Mouse (Mus musculus) spleen, postnatal 4 days (tissue): ENCODE data around the gene Klrb1c.
"Not testable (repeated sequence)": the region's sequence is repeated elsewhere in the genome, so short reads cannot be mapped to it uniquely, and the experiment has no call there.

Experiments used
- DNase-seq, 2 experiments: peaks; one replicate each; pipeline ENCODE4 v3.0.0; 2022; ENCODE audit warnings: low spot score in 2 of 2

Klrb1c gene

DNA sequence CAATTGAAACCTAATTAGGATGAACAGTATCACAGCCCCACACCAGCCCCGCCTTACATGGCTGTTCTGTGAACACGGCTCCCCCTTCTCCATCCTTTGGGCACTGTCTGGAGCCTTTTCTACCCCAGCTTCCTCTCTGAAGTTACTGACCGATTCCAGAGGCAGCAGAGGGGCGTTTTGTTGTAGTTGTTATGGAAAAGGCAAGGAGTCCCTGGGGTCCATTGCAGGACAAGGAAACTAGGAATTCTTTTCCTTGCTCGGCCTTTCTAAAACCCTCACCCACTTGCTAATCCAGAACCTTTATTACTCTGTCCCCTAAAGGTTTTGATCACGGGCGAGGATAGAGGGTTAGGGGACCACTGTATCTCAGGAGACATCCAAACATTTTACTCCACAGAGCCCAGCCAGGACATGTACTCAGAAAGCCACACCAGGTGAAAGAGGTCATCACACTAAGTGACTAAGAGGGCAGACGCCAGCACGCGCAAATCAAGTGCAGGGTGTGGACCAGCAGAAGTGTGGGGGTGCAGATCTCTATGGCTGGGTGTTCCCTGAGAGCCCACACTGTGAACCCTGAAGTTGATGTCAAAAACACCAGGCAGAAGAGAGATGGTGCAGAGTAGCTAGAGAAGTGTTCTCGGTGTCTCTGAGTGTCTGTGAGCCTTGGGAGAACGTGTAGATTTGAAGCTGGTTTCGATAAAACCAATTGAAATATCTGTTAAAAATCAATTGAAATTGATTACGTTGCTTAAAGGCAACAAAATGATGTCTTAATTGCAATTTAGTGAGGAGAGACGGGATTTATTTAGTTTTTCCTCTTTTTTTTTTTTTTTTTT is 9.1 kb upstream of the Klrb1c start:
- DNase-seq: no peak

DNA sequence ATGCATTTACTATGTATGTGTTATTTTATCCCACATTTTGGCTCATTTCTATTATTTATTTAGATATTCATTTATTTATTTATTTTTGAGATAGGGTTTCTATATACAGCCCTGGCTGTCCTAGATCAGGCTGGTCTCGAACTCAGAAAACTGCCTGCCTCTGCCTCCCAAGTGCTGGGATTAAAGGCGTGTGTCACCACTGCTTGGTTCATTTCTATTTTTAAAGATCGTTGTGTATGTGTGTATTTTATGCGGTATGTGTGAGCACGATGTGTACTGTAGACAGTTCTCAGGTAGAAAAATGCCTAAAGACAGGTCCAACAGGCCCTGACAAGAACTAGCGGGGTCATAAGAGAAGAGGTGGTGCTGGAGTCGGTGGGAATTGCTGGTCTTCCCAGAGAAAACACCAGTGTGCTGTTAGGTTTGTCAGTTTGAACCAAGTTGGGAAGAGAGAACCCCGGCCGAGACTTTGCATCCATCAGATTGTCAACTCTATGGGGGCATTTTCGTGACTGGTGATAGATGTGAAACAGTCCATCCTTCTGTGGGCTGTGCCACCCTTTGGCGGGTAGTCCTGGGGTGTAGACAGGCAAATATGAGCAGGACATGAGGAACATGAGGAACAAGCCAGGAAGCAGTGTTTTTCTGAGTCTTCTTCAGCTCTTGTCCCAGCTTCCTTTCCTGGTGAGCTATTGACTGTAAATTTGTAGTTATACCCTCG is 8.3 kb upstream of the Klrb1c start:
- DNase-seq: no peak

DNA sequence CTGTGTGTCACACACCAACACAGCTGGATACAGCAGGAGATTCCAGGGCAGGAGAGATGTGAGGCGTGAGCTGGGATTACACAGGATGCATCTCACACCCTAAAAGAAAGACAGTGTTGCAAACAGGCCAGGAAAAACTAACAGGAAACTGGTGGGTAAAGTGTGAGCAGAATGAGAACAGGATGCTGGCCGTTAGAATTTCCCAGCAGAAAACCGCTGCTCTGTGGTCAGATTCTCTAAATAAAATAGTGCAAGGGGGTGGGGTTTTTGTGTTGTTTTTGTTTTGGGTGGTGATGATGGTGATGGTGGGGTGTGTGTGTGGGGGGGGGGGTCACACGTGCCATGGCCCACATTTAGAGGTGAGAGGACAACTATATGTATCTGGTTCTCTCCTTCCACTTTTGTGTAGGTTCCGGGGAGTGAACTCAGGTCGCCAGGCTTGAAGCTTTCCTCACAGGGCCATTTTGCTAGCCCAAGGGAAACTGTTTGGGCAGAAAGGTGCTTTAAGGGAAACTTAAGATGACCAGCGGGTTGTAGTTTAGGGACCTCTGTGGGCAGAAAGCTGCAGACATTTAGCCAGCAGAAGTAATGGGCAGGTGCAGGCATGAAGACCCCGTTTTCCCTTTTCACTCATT is 7.4 kb upstream of the Klrb1c start:
- no peak for DNase-seq

DNA sequence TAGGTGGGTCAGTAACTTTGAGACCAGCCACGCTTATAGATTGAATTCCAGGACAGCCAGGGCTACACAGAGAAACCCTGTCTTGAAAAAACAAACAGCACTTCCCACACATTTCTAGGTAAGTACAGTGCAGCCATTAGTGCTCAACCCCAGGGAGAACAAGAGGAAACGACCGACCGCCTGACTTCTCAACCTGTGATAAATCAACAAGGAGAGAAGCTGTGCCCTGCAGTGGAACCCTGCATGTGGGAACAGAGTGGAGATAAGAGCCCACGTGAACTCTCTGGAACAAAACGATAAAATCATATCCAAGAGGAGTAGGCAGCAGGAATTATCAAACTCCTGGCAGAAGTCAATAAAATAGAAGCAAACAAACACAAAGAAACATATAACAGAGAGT is 4.7 kb upstream of the Klrb1c start:
- DNase-seq: no peak

DNA sequence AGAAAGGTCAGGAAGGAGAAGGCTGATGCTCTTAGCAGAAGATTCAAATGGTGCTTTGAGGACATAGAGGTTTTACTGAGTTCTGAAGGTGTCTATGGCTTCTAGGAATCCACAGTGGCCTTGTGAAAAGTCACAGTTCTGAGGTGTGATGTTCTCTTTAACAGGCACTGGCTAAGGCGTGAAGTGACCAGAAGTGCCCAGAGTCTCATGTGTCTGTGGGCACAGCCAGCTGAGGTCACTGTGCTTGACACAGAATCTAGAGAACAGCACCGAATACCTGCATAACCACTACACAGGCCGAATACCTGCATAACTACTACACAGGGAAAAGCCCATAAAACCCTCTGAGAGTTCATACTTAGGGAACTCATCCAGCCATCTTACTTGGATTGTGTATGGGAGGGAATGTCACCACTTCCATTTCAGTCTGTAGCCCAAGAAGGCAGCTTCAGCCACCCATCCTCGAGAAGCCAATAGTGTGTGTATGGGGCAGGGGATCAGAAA is 1.5 kb upstream of the Klrb1c start:
- not testable (repeated sequence) for DNase-seq

DNA sequence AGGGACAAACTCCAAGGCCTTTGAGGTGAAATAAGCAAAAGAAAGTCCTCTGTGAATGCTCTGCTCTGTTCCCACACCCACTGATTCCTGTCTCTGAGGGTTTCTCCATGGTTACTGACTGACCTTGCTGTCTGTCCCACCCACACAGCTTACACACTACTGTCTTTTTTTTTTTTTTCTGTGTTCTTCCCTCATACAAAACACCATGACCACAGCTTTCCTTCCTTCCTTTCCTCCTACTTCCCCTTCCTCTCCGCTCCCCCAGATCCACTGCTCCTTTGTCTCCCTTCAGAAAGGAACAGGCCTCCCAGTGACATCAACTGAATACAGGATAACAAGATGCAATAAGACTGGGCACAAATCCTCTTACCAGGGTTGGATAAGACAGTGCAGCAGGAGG is 498 bp downstream of the Klrb1c start:
- no peak for DNase-seq

DNA sequence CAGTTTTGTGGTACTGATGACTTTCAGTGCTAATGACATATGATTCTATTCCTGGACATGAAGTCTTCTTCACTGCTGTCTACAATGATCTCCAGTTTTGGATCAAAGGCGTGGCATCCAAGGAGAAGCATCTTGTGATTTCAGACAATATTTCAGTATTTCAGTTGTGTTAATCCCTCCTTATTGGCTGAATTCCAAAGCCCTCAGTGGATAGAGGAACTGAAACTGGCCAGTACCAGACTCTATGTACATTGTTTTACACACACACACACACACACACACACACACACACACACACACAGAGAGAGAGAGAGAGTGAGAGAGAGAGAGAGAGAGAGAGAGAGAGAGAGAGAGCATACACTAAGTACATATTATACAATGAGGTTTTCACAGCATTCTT is 2.6 kb downstream of the Klrb1c start:
- DNase-seq: not testable (repeated sequence)

DNA sequence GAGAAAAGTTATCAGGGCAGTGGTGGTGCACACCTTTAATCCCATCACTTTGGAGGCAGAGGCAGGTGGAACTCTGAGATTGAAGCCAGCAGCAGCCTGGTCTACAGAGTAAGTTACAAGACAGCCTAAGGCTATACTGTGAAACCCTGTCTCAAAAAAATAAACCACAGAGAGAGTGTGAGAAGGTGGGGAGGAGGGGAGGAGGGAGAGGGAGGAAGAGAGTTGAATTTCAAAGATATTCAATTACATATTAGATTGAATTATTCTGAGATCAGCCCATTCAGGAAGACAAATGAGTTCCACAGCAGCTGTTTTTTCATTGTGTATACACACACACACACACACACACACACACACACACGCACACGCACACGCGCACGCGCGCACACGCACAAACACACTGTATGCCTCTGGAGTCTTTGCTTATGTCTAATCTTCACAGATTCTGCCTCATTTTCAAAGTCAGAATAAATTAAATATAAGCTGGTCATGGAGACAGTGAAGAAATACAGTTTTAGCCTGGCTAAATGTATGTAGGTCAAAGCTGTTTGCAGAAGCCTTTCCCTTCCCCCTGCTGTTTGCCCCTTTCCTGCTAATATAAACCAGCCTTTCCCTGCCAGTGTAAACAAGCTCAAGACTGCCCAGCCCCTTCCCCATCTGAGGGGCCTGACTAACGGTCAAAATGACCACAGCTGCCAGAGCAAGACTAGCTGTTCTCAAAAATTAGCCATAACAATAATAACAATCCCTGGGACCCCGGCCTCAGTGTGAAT is 19.3 kb downstream of the Klrb1c start:
- DNase-seq: no peak

DNA sequence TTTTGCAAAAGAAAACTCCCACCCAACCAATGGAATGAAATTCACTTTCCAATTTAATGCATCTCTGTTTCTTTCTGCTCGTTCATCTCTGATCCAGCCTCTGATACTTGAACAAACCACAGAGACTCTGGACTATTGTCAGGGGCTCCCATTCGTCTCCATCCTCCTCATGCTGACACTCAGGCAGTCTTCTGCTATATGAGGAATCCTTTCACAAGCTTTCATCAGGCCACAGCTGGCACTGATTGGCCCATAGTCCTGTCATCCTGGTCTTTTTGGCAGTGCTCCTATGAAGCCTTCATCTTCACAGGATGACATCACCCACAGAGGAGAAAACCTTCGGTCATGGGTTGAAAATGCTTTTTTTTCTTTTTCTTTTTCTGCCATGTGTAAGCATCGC is 21.0 kb downstream of the Klrb1c start:
- no peak for DNase-seq

DNA sequence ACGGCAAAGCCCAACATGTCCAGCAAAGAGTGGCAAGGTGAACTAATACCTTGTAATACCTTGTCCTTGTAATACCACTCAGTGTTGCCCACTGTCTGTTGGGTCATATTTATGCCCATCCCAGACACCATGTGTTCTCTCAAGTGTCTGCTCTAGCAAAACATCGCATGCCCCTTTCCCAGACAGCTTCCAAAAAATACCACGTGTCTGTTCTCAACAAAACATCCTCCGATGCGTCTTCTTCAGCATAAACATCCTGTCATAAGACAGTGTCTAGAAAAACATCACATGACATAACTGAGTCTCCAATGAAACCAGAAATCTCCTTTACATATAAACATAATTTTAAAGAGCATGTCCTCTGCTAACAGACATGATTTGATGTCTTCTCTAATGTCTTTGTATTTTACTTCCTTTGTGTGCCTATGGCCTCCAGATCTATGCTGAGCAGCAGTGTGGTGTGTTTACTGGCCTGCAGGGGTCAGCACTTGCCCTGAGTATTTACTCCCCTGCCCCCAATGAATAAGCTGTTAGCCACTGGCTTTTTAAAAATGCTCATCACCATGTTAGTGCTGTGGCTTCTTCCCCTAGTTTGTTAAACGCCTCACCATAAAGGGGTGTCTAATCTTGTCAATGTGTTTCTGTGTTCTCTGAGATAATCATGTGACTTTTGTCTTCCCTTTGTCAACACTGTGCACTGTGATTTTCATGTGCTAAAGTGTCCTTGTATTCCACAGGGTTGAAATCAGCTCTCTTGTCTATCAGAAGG is 22.3 kb downstream of the Klrb1c start:
- DNase-seq: not testable (repeated sequence)

DNA sequence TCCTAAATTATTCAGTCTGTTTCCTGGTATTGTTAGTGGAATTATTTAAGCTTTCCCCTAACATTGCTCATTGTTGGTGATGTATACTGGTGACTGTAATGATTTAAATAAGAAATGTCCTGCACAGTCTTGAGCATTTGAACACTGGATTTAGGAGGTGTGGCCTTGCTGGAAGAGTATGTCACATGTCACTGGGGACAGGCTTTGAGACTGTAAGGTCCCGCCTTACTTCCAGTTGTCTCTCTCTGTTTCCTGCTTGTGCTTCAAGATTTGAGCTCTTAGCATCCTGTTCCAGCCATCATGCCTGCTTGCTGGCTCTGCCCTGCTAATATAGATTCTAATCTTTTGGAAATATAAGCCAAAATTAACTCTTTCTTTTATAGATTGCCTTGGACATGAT is 23.8 kb downstream of the Klrb1c start:
- no peak for DNase-seq

DNA sequence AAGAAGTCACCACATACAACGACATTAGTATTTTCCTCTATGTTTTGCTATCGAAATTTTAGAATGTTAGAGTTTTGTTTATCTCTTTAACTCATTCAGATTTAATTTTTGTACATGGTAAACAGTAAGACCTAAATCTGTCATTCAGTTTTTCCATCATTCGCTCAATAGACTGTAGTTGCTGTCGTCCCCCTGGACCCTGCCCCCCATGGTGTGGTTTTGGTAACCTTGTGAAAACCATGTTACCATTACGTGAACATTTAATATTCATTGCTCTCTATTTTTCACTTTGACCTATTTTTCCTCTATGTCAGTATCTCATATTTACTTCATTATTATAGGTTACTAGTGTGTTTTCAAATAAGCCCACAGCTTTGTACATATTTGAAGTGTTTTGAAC is 24.4 kb downstream of the Klrb1c start:
- DNase-seq: no peak

DNA sequence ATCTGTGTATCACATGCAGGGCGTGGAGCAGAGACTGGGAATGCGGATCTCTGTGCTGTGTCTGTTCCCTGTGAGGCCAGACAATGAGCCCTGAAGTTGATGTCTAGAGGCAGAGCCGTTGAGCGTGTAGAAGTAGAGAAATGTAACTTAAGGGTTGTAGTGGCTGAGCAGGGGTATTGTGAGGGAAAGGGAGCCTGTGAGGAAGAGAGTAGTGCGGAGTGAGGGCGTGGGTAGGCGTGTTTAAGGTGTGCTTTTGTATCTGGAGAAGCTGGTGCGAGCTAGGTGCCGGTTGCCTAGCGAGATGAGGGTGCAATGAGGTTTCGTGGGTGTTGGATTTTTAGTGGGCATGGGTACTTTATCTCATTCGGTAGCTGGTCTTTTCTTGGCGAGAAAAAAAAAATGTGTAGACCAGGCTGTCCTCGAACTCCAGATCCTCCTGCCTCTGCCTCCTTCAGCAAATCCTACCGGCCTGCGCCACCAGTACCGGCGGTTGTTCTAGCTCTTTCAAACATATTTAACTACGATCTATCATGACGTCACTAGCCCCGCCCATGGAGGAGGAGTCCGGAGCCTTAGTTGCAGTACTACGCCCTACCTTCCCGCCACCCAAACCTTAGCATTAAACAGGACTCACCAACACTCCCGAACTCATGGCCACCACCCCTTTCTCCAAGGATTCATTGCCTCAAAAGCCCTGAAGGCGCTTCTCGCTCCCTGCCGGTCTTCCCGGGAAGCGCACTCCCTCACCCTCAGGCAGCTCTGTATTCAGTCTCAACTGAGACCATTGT is 25.1 kb downstream of the Klrb1c start:
- DNase-seq: peak; percentile 90 to 94

DNA sequence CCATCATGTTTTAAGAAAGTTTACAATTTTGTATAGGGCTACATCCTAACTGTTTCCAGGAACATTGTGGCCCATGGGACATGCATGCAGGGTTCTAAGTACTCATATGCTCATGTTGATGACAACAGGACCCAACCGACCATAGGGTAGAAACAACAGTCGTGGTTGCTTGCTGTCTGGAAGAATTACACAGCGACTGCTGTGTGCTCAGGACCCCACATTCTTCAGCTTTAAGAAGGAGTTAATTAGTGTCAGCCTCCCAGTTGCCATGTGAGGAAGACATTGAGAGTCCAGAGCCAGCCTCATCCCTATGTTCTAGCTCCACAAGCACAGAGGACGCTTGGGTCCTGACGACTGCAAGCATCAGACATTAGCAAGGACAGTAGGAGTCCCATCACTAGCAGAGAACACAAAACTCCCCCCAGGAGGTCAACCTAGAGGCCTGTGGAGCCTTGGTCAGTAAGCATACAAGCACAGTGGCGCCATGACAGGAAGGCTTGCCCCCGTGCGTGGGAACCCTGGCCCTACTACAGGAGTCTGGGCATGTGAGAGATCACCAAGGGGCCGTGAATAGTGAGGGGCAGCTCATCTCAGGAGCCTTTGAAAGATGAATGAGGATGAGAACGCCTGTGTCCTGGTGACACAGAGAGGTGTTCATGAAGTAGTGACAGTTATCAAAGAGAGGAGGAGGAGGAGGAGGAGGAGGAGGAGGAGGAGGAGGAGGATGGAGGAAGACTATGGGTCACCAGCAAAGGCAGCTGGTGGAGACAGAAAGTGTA is 25.9 kb downstream of the Klrb1c start:
- DNase-seq: not testable (repeated sequence)

DNA sequence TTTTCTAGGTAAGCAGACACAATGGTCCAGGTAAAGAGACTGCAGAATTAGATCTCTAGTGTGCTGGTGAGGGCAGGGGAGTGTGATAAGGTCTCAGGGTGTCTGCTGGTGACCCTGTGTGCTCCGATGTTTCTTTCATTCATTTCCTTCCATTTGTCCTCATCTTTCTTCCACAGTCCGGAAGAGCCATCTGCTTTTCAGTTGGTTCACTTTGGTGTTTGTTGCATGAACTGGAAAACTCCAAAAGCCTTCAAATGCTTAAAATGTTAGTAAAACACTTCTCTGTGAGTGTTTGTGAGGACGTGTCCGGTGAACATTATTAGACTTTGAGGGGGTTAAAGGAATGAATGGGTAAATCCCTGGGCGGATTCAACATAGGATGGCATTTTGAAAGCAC is 27.9 kb downstream of the Klrb1c start:
- DNase-seq: no peak

DNA sequence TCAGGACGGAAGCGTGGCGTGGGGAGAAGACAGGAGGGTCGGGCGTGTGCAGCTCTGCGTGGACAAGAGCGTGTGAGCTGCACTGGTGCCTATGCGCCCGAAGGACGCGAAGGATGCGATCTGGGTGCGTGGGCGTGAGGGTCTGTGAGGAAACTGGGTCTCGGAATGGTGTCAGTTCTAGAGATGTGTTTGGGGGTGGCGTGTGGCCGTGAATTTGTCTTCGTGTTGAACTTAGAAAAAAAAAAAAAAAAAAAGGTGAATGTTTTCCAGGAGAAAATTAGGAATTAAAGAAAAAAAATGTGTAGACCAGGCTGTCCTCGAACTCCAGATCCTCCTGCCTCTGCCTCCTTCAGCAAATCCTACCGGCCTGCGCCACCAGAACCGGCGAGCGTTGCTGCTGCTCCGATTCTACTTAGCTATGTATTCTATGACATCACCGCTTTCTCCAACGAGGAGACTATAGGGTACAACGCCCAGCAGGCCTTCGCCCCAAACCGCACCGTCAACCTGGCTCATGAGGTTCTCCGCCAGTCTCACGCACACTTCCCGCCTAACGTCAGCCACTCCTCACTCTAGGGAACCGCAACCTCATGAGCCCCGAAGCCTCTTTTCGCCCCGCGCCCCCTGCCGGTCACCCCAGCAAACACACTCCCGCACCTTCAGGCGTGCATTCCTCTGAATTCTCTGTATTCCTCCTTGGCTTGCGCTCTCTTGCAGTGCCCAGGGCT is 28.4 kb downstream of the Klrb1c start:
- DNase-seq: peak; percentile 83 to 90

DNA sequence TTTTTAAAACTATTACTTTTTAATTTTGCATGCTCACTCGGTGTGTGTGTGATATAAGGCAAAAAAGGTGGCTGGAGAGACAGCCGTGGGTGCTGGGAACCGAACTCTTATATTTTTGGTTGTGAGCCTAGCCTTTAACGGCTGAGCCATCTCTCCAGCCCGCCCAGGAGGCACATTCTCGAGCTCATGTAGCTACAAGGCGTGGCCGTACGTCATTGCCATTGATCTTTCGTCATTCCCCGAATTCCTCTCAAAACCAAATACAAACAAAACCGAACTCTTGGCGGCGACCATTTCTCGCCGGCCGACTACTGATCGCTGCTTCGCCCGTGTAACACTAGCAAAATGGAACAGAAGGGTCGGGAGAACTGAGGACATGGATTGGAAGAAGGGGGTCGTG is 29.0 kb downstream of the Klrb1c start:
- peak; percentile 89 to 96 for DNase-seq

DNA sequence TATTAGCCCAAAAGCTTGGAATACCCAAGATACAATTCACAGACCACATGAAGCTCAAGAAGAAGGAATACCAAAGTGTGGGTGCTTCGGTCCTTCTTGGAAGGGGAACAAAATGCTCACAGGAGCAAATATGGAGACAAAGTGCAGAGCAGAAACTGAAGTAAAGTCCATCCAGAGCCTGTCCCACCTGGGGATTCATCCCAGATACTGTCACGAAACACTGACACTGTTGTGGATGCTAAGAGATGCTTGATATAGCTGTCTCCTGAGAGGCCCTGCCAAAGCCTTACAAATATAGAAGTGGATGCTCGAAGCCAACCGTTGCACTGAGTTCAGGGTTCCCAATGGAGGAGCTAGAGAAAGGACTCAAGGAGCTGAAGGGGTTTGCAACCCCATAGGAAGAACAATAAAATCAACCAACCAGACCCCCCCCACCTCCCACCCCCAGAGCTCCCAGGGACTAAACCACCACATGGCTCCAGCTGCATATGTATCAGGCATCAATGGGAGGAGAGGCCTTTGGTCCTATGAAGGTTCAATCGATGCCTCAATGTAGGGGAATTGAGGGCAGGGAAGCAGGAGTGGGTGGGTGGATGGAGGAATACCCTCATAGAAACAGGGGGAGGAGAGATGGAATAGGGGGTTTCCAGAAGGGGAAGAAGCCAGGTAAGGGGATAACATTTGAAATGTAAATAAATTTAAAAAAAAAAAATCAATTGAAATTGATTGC is 29.6 kb downstream of the Klrb1c start:
- no peak for DNase-seq
